ENCODE assay signal across 8 mouse cellular contexts in genomic region chr11:115367395-115367944, GRCm38 (mm10). TPM values are rescaled to one million over a fixed set of nuclear protein-coding genes. Genes with fewer than 3 reads are reported as not detected.
DNase-seq lines count a peak whose midpoint lies in the region; ATAC-seq lines count a peak whose summit lies in the region.

TSS of gene Hid1 (minus strand) at chr11:115367756.

- peak within 1 kb of the TSS; percentile 94 for H3K4me2 ChIP-seq in hindbrain, embryonic 14.5 days (replicated peaks)

- H3K4me1 ChIP-seq in hindbrain, embryonic 14.5 days (replicated peaks; ENCODE audit: control insufficient read depth, insufficient read depth, low read length), result peaks cover 22% of the 10 kb centered on the region

- 0 out of 2 replicates have a peak, but pooled peaks cover 3% of the 10 kb centered on the region for H3K27me3 ChIP-seq in hindbrain, embryonic 14.5 days (ENCODE audit: control insufficient read depth, insufficient read depth, low read length)

- H3K27ac ChIP-seq in hindbrain, embryonic 14.5 days, result peak within 1 kb of the TSS; percentile 85

- no peaks in the 10 kb centered on the region for H3K36me3 ChIP-seq in hindbrain, embryonic 14.5 days (replicated peaks; ENCODE audit: control insufficient read depth, insufficient read depth)

- peak within 1 kb of the TSS; percentile 82 for H3K4me3 ChIP-seq in hindbrain, embryonic 14.5 days (replicated peaks; ENCODE audit: low read length)

- no peaks in the 10 kb centered on the region for H3K9me3 ChIP-seq in hindbrain, embryonic 14.5 days (ENCODE audit: control insufficient read depth, low read length)

- WGBS in hindbrain, embryonic 14.5 days, result 1% methylated on average over 39 of the region's 39 CpGs

- peak; percentile 65 for DNase-seq in WW6 (ENCODE audit: low read depth, low spot score)
- DNase-seq in cerebellum, postnatal 14 days, result peak; percentile 87 to 93
- peak; percentile 65 to 76 for DNase-seq in frontal cortex, postnatal 25 days (ENCODE audit: low spot score in 2 of 2)
- DNase-seq in hindbrain, embryonic 14.5 days (ENCODE audit: low spot score), result peak; percentile 83
- DNase-seq in left cerebral cortex, adult 11 months (ENCODE audit: low spot score), result peak; percentile 79
- DNase-seq in lung, postnatal 25 days (ENCODE audit: low spot score), result peak; percentile 85
- peak; percentile 93 for DNase-seq in right cerebral cortex, adult 18-20 months
- DNase-seq in urinary bladder, adult 2 months (ENCODE audit: low spot score), result peak; percentile 71

- H3K9ac ChIP-seq in hindbrain, embryonic 14.5 days, result peak within 1 kb of the TSS; percentile 87

- peak; percentile 80 for ATAC-seq in hindbrain, embryonic 14.5 days (ENCODE audit: low FRiP score)

RNA-seq across cellular contexts. Expression of gene Hid1, which starts in this region (rescaled TPM):
- polyA plus RNA-seq in hindbrain, embryonic 14.5 days (2014; fragmentation: Nextera tagmentation; extraction: Ambion mirVana), result 44.5 and 50.2 TPM in 2 replicates
- 28.4 and 30.5 TPM in 2 replicates for polyA plus RNA-seq in urinary bladder, adult 2 months (2012; rRNA removed)

Comparison
In these comparisons a context has a peak if more than half of its experiments do, and no peak if none do; other contexts are left out.
1. Peak in every context shown above with its lines: DNase-seq, ATAC-seq, H3K4me3 ChIP-seq and H3K27ac ChIP-seq.